Mouse (Mus musculus) liver, embryonic 15.5 days (tissue): ENCODE measurements around the gene Olfr1298. TPM values are rescaled to one million over a fixed set of nuclear protein-coding genes. Genes with fewer than 3 reads are reported as not detected.

ENCODE experiments used
- ATAC-seq: fragments of 200-750 bp; cut with Nextera tagmentation; 2 replicates; pipeline ENCODE4 v1.8.0; 2017; ENCODE audit warnings: moderate number of reproducible peaks, mild to moderate bottlenecking, moderate library complexity; ENCODE audit not compliant: insufficient read depth
- H3K27ac ChIP-seq: fragments of 300-500 bp; sonication (generic); replicated peaks from 2 replicates; pipeline ENCODE4 v1.5.1; 2015; ENCODE audit warnings: mild to moderate bottlenecking, inconsistent platforms
- H3K27me3 ChIP-seq: fragments of 300-500 bp; sonication (generic); 2 replicates; pipeline ENCODE4 v1.6.1; 2015; ENCODE audit warnings: mild to moderate bottlenecking, inconsistent platforms
- H3K36me3 ChIP-seq: fragments of 300-500 bp; sonication (generic); replicated peaks from 2 replicates; pipeline ENCODE4 v1.6.1; 2015; ENCODE audit warnings: moderate library complexity, mild to moderate bottlenecking, inconsistent platforms
- H3K4me1 ChIP-seq: fragments of 300-500 bp; sonication (generic); replicated peaks from 2 replicates; pipeline ENCODE4 v1.6.1; 2015; ENCODE audit warnings: inconsistent platforms
- H3K4me2 ChIP-seq: fragments of 300-500 bp; sonication (generic); 2 replicates; pipeline ENCODE4 v1.6.1; 2015; ENCODE audit warnings: moderate library complexity, mild to moderate bottlenecking, inconsistent platforms
- H3K4me3 ChIP-seq: fragments of 300-500 bp; sonication (generic); replicated peaks from 2 replicates; pipeline ENCODE4 v1.5.1; 2015; ENCODE audit warnings: mild to moderate bottlenecking, inconsistent platforms
- H3K9ac ChIP-seq: fragments of 300-500 bp; sonication (generic); 2 replicates; pipeline ENCODE4 v1.6.1; 2015; ENCODE audit warnings: moderate library complexity, mild to moderate bottlenecking, inconsistent platforms
- H3K9me3 ChIP-seq: fragments of 300-500 bp; sonication (generic); replicated peaks from 2 replicates; pipeline ENCODE4 v1.6.1; 2016; ENCODE audit warnings: inconsistent platforms
- WGBS: fragments of 180-500 bp; shearing (Covaris S2); methylation state at CpG from one replicate; pipeline ENCODE4 v1.1.7; 2015; ENCODE audit warnings: mixed read lengths; ENCODE audit not compliant: insufficient replicate concordance; 5-methylcytosine and 5-hydroxymethylcytosine counted together
- polyA plus RNA-seq: library from polyadenylated mRNA; unstranded; fragments of >200 nt; fragmentation: Nextera tagmentation; extraction: Ambion mirVana; gene quantifications from 2 replicates; pipeline ENCODE4 v1.2.1, GENCODE M21; 2015

Gene Olfr1298
- polyA plus RNA-seq, result not detected in 2 replicates

DNA sequence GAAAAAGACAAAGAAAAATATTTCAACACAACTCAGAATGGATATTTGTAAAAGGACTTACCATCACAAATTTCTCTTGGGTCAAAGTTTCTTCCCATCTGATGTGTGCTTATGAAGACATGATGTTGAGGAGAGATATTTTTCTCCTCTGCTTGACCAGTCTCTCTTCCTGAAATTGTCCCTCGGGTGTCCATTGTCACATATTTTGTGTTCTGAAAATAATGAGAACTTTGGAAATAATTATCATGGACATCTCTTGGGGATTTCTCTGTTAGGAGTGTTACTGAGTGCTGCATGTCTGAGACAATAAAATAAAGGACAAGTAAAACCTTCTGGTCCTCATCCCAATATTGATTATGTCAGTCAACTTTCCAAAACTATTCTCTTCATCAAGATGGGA, at the start of gene Olfr1298:
Gene Olfr1298 (minus strand): TSS at position 101 of the 400 bp plus-strand sequence.
- WGBS, result 55% methylated on average over 1 of the region's 1 CpGs
- H3K4me2 ChIP-seq, result no peak within 1 kb of the TSS
- no peak for ATAC-seq

DNA sequence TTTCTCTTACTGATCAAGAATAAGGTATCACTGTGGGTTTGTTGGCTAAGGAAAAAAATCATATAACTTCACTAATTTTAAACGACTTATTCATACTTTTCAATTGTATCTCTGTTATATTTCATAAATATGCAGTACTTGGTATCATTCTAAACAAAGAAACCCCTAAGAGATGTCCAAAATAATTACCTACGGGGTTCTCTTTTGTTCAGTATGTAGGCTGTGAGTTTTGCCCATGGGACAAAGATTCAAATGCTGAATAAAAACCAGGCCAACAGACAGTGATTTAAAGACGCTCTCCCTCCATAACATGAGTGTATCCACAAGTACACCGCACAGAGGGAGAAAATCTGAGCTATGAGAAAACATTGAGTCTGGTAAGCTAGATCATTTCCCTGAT, 12.1 kb upstream of the Olfr1298 start, which contains the start of gene Olfr1299:
Gene Olfr1299 (plus strand): TSS at position 301 of the 400 bp plus-strand sequence.
- no peak for ATAC-seq
- WGBS, result 59% methylated on average over 4 of the region's 4 CpGs
- H3K4me3 ChIP-seq, result no peak within 1 kb of the TSS
- no peaks in the 10 kb centered on the region for H3K9me3 ChIP-seq
- no peak within 1 kb of the TSS for H3K9ac ChIP-seq
- H3K27ac ChIP-seq, result no peak within 1 kb of the TSS
- H3K4me1 ChIP-seq, result no peaks in the 10 kb centered on the region
- no peak within 1 kb of the TSS for H3K4me2 ChIP-seq
- H3K27me3 ChIP-seq, result no peaks in the 10 kb centered on the region
- H3K36me3 ChIP-seq, result no peaks in the 10 kb centered on the region

More for the DNA sequence above, at the start of gene Olfr1298:
- Histone ChIP-seq H3K9me3 (no peaks in the 10 kb centered on the region), H3K9ac (no peak within 1 kb of the TSS), H3K4me3 (no peak within 1 kb of the TSS), H3K27ac (no peak within 1 kb of the TSS), H3K36me3 (no peaks in the 10 kb centered on the region), H3K27me3 (no peaks in the 10 kb centered on the region), H3K4me1 (no peaks in the 10 kb centered on the region)

DNA sequence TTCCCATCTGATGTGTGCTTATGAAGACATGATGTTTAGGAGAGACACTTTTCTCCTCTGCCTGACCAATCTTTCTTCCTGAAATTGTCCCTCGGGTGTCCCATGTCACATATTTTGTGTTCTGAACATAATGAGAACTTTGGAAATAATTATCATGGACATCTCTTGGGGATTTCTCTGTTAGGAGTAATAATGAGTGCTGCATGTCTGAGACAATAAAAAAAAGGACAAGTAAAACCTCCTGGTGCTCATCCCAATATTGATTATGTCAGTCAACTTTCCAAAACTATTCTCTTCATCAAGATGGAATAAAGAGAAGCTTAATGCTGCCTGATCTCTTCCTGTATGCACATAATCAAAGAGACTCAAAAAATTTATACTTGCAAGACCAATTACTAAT, 22.6 kb downstream of the Olfr1298 start, which contains the start of gene Olfr1297:
Gene Olfr1297 (minus strand): TSS at position 101 of the 400 bp plus-strand sequence.
- no peak for ATAC-seq
- 37% methylated on average over 1 of the region's 1 CpGs for WGBS
- no peaks in the 10 kb centered on the region for H3K27me3 ChIP-seq
- no peaks in the 10 kb centered on the region for H3K36me3 ChIP-seq
- no peaks in the 10 kb centered on the region for H3K9me3 ChIP-seq
- H3K4me3 ChIP-seq, result no peak within 1 kb of the TSS
- H3K9ac ChIP-seq, result no peak within 1 kb of the TSS
- no peak within 1 kb of the TSS for H3K27ac ChIP-seq
- no peak within 1 kb of the TSS for H3K4me2 ChIP-seq
- no peaks in the 10 kb centered on the region for H3K4me1 ChIP-seq

Other genes starting within 250 kb of the Olfr1298 start
- not detected in 2 replicates for gene Olfr1286, start 226.1 kb downstream of the Olfr1298 start, polyA plus RNA-seq
- gene Olfr1287, start 200.1 kb downstream of the Olfr1298 start, polyA plus RNA-seq, result not detected in 2 replicates
- gene Olfr1288, start 175.1 kb downstream of the Olfr1298 start, polyA plus RNA-seq, result not detected in 2 replicates
- not detected in 2 replicates for gene Olfr1289, start 168.4 kb downstream of the Olfr1298 start, polyA plus RNA-seq
- not detected in 2 replicates for gene Olfr1290, start 155.4 kb downstream of the Olfr1298 start, polyA plus RNA-seq
- not detected in 2 replicates for gene Olfr1291-ps1, start 152.0 kb downstream of the Olfr1298 start, polyA plus RNA-seq
- not detected in 2 replicates for gene Olfr1293-ps, start 124.0 kb downstream of the Olfr1298 start, polyA plus RNA-seq
- not detected in 2 replicates for gene Olfr1294, start 108.9 kb downstream of the Olfr1298 start, polyA plus RNA-seq
- not detected in 2 replicates for gene Olfr1295, start 79.5 kb downstream of the Olfr1298 start, polyA plus RNA-seq
- not detected in 2 replicates for gene Olfr1297, start 22.7 kb downstream of the Olfr1298 start, polyA plus RNA-seq
- gene Olfr1299, start 12.2 kb upstream of the Olfr1298 start, polyA plus RNA-seq, result not detected in 2 replicates
- gene Olfr1301, start 101.8 kb upstream of the Olfr1298 start, polyA plus RNA-seq, result not detected in 2 replicates
- gene Olfr1302, start 128.2 kb upstream of the Olfr1298 start, polyA plus RNA-seq, result not detected in 2 replicates
- not detected in 2 replicates for gene Olfr1303, start 171.1 kb upstream of the Olfr1298 start, polyA plus RNA-seq
- not detected in 2 replicates for gene Olfr1305, start 227.9 kb upstream of the Olfr1298 start, polyA plus RNA-seq